Mouse (Mus musculus) urinary bladder, postnatal 36 days (tissue): ENCODE results near the gene 6330403K07Rik.
A peak's percentile ranks its signal among the peaks of the same experiment; 100 is the strongest.

Experiments
- DNase-seq, 2 experiments: peaks; one replicate each; pipeline ENCODE4 v3.0.0; 2022; ENCODE audit warnings: low spot score in 2 of 2, mixed read lengths in 1 of 2

6330403K07Rik gene

GRCm38 (mm10) chr11:70982557-70983228 is 50.6 kb downstream of the 6330403K07Rik start, which contains the start of gene C1qbp:
TSS of gene C1qbp (minus strand) at chr11:70983026.
- peak; percentile 89 to 93 for DNase-seq

- no peak for DNase-seq
Observed at GRCm38 (mm10) chr11:70982030-70982429, 51.3 kb downstream of the 6330403K07Rik start.
